Mouse (Mus musculus): ENCODE measurements around the gene Tapt1. TPM values are rescaled to one million over a fixed set of nuclear protein-coding genes. Genes with fewer than 3 reads are reported as not detected.
"Not testable (repeated sequence)": the region's sequence is repeated elsewhere in the genome, so short reads cannot be mapped to it uniquely, and the experiment has no call there.

The Tapt1 gene
- polyA plus RNA-seq, 1 experiment from 2014 or later: 27.5 TPM

- WGBS: 85% methylated on average over 4 of the region's 4 CpGs
- Histone ChIP-seq H3K27me3 (ENCODE audit: control insufficient read depth, insufficient read depth, low read length) (no peaks in the 10 kb centered on the region), H3K4me2 (replicated peaks; ENCODE audit: low read depth, low read length) (no peak overlapping the region), H3K9me3 (ENCODE audit: control insufficient read depth, low read length) (no peaks in the 10 kb centered on the region), H3K9ac (ENCODE audit: low read depth, low read length) (no peak overlapping the region), H3K4me3 (ENCODE audit: low read depth, low read length) (no peak overlapping the region), H3K4me1 (replicated peaks; ENCODE audit: control insufficient read depth, insufficient read depth, low read length) (no peaks in the 10 kb centered on the region), H3K27ac (ENCODE audit: low read depth, low read length) (no peak overlapping the region), H3K36me3 (ENCODE audit: control insufficient read depth, insufficient read depth, low read length) (no peaks in the 10 kb centered on the region)
- ATAC-seq (ENCODE audit: low FRiP score) (no peak), DNase-seq (ENCODE audit: low spot score) (no peak)
These were observed 74.9 kb downstream of the Tapt1 start for GRCm38 (mm10) chr5:44151327-44152051.

- DNase-seq (ENCODE audit: low spot score): no peak
- no peak for ATAC-seq (ENCODE audit: low FRiP score)
- no peak overlapping the region for H3K9ac ChIP-seq (ENCODE audit: low read depth, low read length)
- no peak overlapping the region for H3K27ac ChIP-seq (ENCODE audit: low read depth, low read length)
- H3K4me1 ChIP-seq (replicated peaks; ENCODE audit: control insufficient read depth, insufficient read depth, low read length): no peaks in the 10 kb centered on the region
- H3K36me3 ChIP-seq (ENCODE audit: control insufficient read depth, insufficient read depth, low read length): no peaks in the 10 kb centered on the region
- 91% methylated on average over 3 of the region's 3 CpGs for WGBS
- no peak overlapping the region for H3K4me3 ChIP-seq (ENCODE audit: low read depth, low read length)
- H3K9me3 ChIP-seq (ENCODE audit: control insufficient read depth, low read length): no peaks in the 10 kb centered on the region
- no peak overlapping the region for H3K4me2 ChIP-seq (replicated peaks; ENCODE audit: low read depth, low read length)
- no peaks in the 10 kb centered on the region for H3K27me3 ChIP-seq (ENCODE audit: control insufficient read depth, insufficient read depth, low read length)
These were observed 78.7 kb downstream of the Tapt1 start for GRCm38 (mm10) chr5:44147732-44148131.

- H3K4me3 ChIP-seq (ENCODE audit: low read depth, low read length): no peak overlapping the region
- ATAC-seq (ENCODE audit: low FRiP score) (no peak), DNase-seq (ENCODE audit: low spot score) (no peak)
- no peak overlapping the region for H3K4me2 ChIP-seq (replicated peaks; ENCODE audit: low read depth, low read length)
- no peaks in the 10 kb centered on the region for H3K4me1 ChIP-seq (replicated peaks; ENCODE audit: control insufficient read depth, insufficient read depth, low read length)
- 86% methylated on average over 6 of the region's 6 CpGs for WGBS
- H3K9me3 ChIP-seq (ENCODE audit: control insufficient read depth, low read length): no peaks in the 10 kb centered on the region
- no peaks in the 10 kb centered on the region for H3K27me3 ChIP-seq (ENCODE audit: control insufficient read depth, insufficient read depth, low read length)
- no peak overlapping the region for H3K9ac ChIP-seq (ENCODE audit: low read depth, low read length)
- H3K36me3 ChIP-seq (ENCODE audit: control insufficient read depth, insufficient read depth, low read length): no peaks in the 10 kb centered on the region
- no peak overlapping the region for H3K27ac ChIP-seq (ENCODE audit: low read depth, low read length)
These were observed 79.7 kb downstream of the Tapt1 start for GRCm38 (mm10) chr5:44146437-44147332.

- H3K27ac ChIP-seq (ENCODE audit: low read depth, low read length): no peak overlapping the region
- H3K4me2 ChIP-seq (replicated peaks; ENCODE audit: low read depth, low read length): no peak overlapping the region
- no peaks in the 10 kb centered on the region for H3K4me1 ChIP-seq (replicated peaks; ENCODE audit: control insufficient read depth, insufficient read depth, low read length)
- H3K9me3 ChIP-seq (ENCODE audit: control insufficient read depth, low read length): no peaks in the 10 kb centered on the region
- WGBS: 30% methylated on average over 8 of the region's 8 CpGs
- no peaks in the 10 kb centered on the region for H3K27me3 ChIP-seq (ENCODE audit: control insufficient read depth, insufficient read depth, low read length)
- no peak for DNase-seq (ENCODE audit: low spot score)
- ATAC-seq (ENCODE audit: low FRiP score): no peak
- no peaks in the 10 kb centered on the region for H3K36me3 ChIP-seq (ENCODE audit: control insufficient read depth, insufficient read depth, low read length)
- H3K4me3 ChIP-seq (ENCODE audit: low read depth, low read length): no peak overlapping the region
- H3K9ac ChIP-seq (ENCODE audit: low read depth, low read length): no peak overlapping the region
These were observed 82.8 kb downstream of the Tapt1 start for GRCm38 (mm10) chr5:44143467-44144235.

GRCm38 (mm10) chr5:44127487-44127886 lies 98.9 kb downstream of the Tapt1 start:
- ATAC-seq (ENCODE audit: low FRiP score) (no peak), DNase-seq (ENCODE audit: low spot score) (no peak)
- Histone ChIP-seq H3K4me1 (replicated peaks; ENCODE audit: control insufficient read depth, insufficient read depth, low read length) (no peaks in the 10 kb centered on the region), H3K36me3 (ENCODE audit: control insufficient read depth, insufficient read depth, low read length) (no peaks in the 10 kb centered on the region), H3K27me3 (ENCODE audit: control insufficient read depth, insufficient read depth, low read length) (no peaks in the 10 kb centered on the region), H3K4me2 (replicated peaks; ENCODE audit: low read depth, low read length) (no peak overlapping the region), H3K27ac (ENCODE audit: low read depth, low read length) (no peak overlapping the region), H3K4me3 (ENCODE audit: low read depth, low read length) (no peak overlapping the region), H3K9ac (ENCODE audit: low read depth, low read length) (no peak overlapping the region), H3K9me3 (ENCODE audit: control insufficient read depth, low read length) (no peaks in the 10 kb centered on the region)
- WGBS: 74% methylated on average over 4 of the region's 4 CpGs

- not testable (repeated sequence) for H3K4me1 ChIP-seq (replicated peaks; ENCODE audit: control insufficient read depth, insufficient read depth, low read length); H3K9ac ChIP-seq (ENCODE audit: low read depth, low read length); DNase-seq (ENCODE audit: low spot score); H3K27me3 ChIP-seq (ENCODE audit: control insufficient read depth, insufficient read depth, low read length); H3K9me3 ChIP-seq (ENCODE audit: control insufficient read depth, low read length); ATAC-seq (ENCODE audit: low FRiP score); H3K4me2 ChIP-seq (replicated peaks; ENCODE audit: low read depth, low read length); H3K27ac ChIP-seq (ENCODE audit: low read depth, low read length); H3K36me3 ChIP-seq (ENCODE audit: control insufficient read depth, insufficient read depth, low read length); H3K4me3 ChIP-seq (ENCODE audit: low read depth, low read length)
- WGBS: 89% methylated on average over 8 of the region's 8 CpGs
These were observed 99.9 kb downstream of the Tapt1 start for GRCm38 (mm10) chr5:44126574-44126973.

Other genes with a start within 250 kb of the Tapt1 start
- 1.8 and 3.4 TPM in 2 replicates for gene Fgfbp1, start 244.8 kb downstream of the Tapt1 start, polyA plus RNA-seq (2014; fragmentation: Nextera tagmentation; extraction: Ambion mirVana)
- 125 and 136 TPM in 2 replicates for gene Prom1, start 124.6 kb downstream of the Tapt1 start, polyA plus RNA-seq (2014; fragmentation: Nextera tagmentation; extraction: Ambion mirVana)

All from hindbrain, embryonic 11.5 days (tissue).